Mouse (Mus musculus): ENCODE measurements around the gene Vmn2r88.
A peak's percentile ranks its signal among the peaks of the same experiment; 100 is the strongest.
"Not testable (repeated sequence)": the region's sequence is repeated elsewhere in the genome, so short reads cannot be mapped to it uniquely, and the experiment has no call there.

The Vmn2r88 gene

GRCm38 (mm10) chr14:51410520-51410919, at the start of gene Vmn2r88:
TSS of gene Vmn2r88 (plus strand) at chr14:51410820.
- DNase-seq (ENCODE audit: low read depth): no peak

DNA sequence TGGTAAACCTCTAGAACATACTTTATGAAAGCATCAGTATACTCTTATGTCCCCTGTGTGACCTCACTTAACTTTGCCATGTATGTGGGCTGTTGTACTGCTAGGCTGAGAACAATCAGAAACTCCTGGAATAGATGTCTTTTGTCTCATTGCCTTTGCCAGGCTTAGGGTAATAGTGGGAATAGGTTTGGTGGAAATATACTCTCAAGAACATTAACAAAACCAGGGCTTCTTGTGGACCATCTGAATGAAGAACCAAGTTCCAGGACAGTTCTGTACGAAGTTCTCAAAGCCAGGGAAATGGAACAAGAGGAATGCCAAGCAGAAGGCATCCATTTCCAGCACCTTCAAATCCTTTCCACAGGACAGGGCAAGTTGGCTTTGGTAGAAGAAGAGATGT, 49.2 kb upstream of the Vmn2r88 start, which contains the start of gene Gm7247:
Gene Gm7247 (plus strand): TSS at position 301 of the 400 bp plus-strand sequence.
- DNase-seq (ENCODE audit: low read depth): no peak

GRCm38 (mm10) chr14:51382805-51383204, 27.8 kb upstream of the Vmn2r88 start:
- DNase-seq (ENCODE audit: low read depth): no peak

- no peak for DNase-seq (ENCODE audit: low read depth)
These were observed 26.3 kb upstream of the Vmn2r88 start for GRCm38 (mm10) chr14:51384351-51384750.

DNA sequence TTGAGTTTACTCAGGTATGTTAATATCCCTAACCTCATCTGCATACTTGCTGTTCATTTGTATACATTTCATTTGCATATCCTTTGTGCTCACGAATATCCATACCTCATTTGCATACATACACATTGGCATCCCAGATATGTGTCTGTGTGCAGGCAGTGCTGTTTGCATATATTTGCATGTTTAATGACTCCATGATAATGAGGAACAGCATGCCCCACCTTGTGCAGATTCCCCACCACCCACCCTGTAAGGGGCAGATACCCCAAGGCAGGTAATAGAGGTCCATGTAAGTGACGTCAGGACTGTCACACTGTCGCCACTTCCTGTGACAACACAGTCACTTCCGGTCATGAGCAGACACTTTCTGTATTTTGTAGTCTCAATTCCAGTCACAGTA, 24.9 kb upstream of the Vmn2r88 start:
- peak; percentile 37 for DNase-seq (ENCODE audit: low read depth)

DNA sequence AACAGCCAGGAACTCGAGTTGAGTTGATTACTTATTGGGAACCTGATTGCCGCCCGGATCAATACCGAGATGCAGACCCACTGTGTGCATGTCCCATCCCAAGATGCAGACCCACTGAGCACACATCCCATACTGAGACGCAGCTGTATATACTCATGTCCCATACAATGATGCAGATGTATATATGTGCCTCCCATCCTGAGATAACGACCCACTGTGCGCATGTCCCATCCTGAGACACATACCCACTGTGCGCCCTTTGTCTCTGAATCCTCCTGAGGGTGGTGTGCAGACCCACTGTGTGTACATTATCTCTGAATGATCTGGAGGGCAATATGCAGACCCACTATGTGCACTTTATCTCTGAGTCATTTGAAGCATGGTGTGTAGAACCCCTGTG, 22.9 kb upstream of the Vmn2r88 start:
- DNase-seq (ENCODE audit: low read depth): peak; percentile 2

GRCm38 (mm10) chr14:51388222-51388621, 22.4 kb upstream of the Vmn2r88 start:
- DNase-seq (ENCODE audit: low read depth): peak; percentile 22

- DNase-seq (ENCODE audit: low read depth): no peak
These were observed 13.3 kb downstream of the Vmn2r88 start for GRCm38 (mm10) chr14:51423885-51424284.

DNA sequence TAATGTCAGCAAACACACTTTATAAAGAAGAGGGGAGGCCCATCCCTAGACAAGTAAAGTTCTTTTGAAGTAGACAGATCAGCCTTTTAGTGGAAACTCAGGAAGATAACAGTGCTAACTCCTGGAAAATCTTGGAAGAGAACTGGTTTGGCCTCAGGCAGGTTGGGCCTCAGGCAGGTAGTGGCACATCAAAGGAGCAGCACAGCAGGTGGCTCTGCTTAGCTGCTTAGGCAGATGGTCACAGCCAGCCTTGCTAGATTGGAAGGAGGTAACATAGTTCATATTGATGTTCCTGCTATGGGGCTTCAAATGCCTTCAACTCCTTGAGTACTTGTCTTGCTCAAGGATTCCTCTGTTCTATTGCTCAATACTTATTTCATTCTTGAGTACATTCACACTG, 19.5 kb downstream of the Vmn2r88 start:
- not testable (repeated sequence) for DNase-seq (ENCODE audit: low read depth)

DNA sequence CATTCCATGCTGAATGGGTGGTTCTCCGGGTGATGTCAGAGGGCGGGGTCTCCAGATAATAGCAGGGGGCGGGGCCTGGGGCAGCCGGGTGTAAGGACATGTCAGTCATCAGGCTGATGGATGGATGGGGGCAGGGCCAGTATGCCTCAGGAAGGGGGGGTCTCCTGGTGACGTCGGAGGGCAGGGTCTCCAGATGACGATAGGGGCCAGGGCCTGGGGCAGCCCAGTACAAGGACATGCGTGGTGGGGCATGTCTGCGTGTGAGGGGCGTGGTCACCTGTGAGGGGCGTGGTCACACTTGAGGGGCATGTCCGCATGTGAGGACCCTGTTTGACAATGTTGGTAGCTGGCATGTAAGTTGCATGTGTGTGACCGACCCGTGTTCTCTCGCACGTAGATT, 23.9 kb downstream of the Vmn2r88 start:
- DNase-seq (ENCODE audit: low read depth): no peak

- no peak for DNase-seq (ENCODE audit: low read depth)
These were observed 24.4 kb downstream of the Vmn2r88 start for GRCm38 (mm10) chr14:51435020-51435419.

GRCm38 (mm10) chr14:51438955-51439354, 28.3 kb downstream of the Vmn2r88 start:
- no peak for DNase-seq (ENCODE audit: low read depth)

DNA sequence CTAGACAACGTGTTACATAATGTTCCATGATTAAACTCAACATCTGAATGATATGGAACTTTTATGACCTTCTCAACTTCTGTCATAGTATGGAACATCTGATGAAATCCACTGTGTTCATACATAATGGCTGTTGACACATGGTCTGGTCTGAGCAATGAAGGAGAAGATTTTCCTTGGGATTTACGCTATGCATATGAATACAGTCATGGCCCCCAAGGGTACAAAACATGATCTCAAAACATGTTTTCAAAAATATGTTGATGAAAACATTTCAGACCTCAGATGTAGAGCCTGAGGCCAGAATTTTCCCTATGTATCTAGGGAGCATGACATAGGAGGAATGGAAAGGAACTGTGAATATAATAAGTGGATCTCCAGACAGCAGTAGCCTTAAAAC, 40.9 kb downstream of the Vmn2r88 start, which contains the start of gene Vmn2r89:
Gene Vmn2r89 (plus strand): TSS at position 301 of the 400 bp plus-strand sequence.
- DNase-seq (ENCODE audit: low read depth): not testable (repeated sequence)

Measured in induced T-regulatory cell, adult 2 months (primary cell).